Mouse (Mus musculus) hindbrain, embryonic 16.5 days (tissue): Measurements from ENCODE around the gene Grip1. TPM values are rescaled to one million over a fixed set of nuclear protein-coding genes. Genes with fewer than 3 reads are reported as not detected.

Source experiments
- ATAC-seq: fragments of 200-750 bp; cut with Nextera tagmentation; 2 replicates; pipeline ENCODE4 v1.8.0; 2017; ENCODE audit warnings: moderate TSS enrichment, moderate library complexity
- H3K27ac ChIP-seq: fragments of 300-500 bp; sonication (generic); 2 replicates; pipeline ENCODE4 v1.5.1; 2014; ENCODE audit warnings: low read depth, mild to moderate bottlenecking, control low read depth, low read length, moderate library complexity
- H3K27me3 ChIP-seq: fragments of 300-500 bp; sonication (generic); replicated peaks from 2 replicates; pipeline ENCODE4 v1.6.1; 2014; ENCODE audit warnings: low read length; ENCODE audit not compliant: control insufficient read depth, insufficient read depth
- H3K36me3 ChIP-seq: fragments of 300-500 bp; sonication (generic); 2 replicates; pipeline ENCODE4 v1.6.1; 2014; ENCODE audit warnings: mild to moderate bottlenecking, low read length, moderate library complexity, mixed read lengths; ENCODE audit not compliant: control insufficient read depth, insufficient read depth
- H3K4me1 ChIP-seq: fragments of 300-500 bp; sonication (generic); 2 replicates; pipeline ENCODE4 v1.6.1; 2014; ENCODE audit warnings: low read depth, low read length; ENCODE audit not compliant: control insufficient read depth, insufficient read depth
- H3K4me2 ChIP-seq: fragments of 300-500 bp; sonication (generic); 2 replicates; pipeline ENCODE4 v1.6.1; 2014; ENCODE audit warnings: mild to moderate bottlenecking, low read length, control low read depth, moderate library complexity
- H3K4me3 ChIP-seq: fragments of 300-500 bp; sonication (generic); 2 replicates; pipeline ENCODE4 v1.5.1; 2014; ENCODE audit warnings: mild to moderate bottlenecking, low read length, control low read depth, moderate library complexity
- H3K9ac ChIP-seq: fragments of 300-500 bp; sonication (generic); 2 replicates; pipeline ENCODE4 v1.6.1; 2014; ENCODE audit warnings: low read depth, mild to moderate bottlenecking, control low read depth, low read length, moderate library complexity
- H3K9me3 ChIP-seq: fragments of 300-500 bp; sonication (generic); 2 replicates; pipeline ENCODE4 v1.6.1; 2014; ENCODE audit warnings: mild to moderate bottlenecking, low read length, moderate library complexity; ENCODE audit not compliant: control insufficient read depth
- WGBS: fragments of 180-500 bp; shearing (Covaris S2); extraction: QIAGEN DNeasy Blood & Tissue Kit; methylation state at CpG from one replicate; pipeline ENCODE4 v1.1.7; 2014; 5-methylcytosine and 5-hydroxymethylcytosine counted together
- polyA plus RNA-seq: library from polyadenylated mRNA; unstranded; fragments of >200 nt; fragmentation: Nextera tagmentation; extraction: Ambion mirVana; gene quantifications from 2 replicates; pipeline ENCODE4 v1.2.1, GENCODE M21; 2015

Gene Grip1
- polyA plus RNA-seq, 1 experiment from 2014 or later, result 16.6 TPM

GRCm38 (mm10) chr10:120004096-120004495, 550.5 kb downstream of the Grip1 start:
- Histone ChIP-seq H3K9me3 (no peaks in the 10 kb centered on the region), H3K9ac (no peak overlapping the region), H3K4me2 (no peak overlapping the region), H3K27me3 (no peaks in the 10 kb centered on the region), H3K36me3 (no peaks in the 10 kb centered on the region), H3K4me3 (no peak overlapping the region), H3K27ac (no peak overlapping the region), H3K4me1 (no peaks in the 10 kb centered on the region)
- ATAC-seq, result no peak
- 88% methylated on average over 7 of the region's 7 CpGs for WGBS

GRCm38 (mm10) chr10:120005581-120005980, 552.0 kb downstream of the Grip1 start:
- no peaks in the 10 kb centered on the region for H3K4me1 ChIP-seq
- peaks cover 4% of the 10 kb centered on the region; the same call in 1 of the 2 replicates for H3K36me3 ChIP-seq
- 81% methylated on average over 5 of the region's 5 CpGs for WGBS
- H3K27me3 ChIP-seq, result no peaks in the 10 kb centered on the region
- ATAC-seq, result no peak
- H3K4me3 ChIP-seq, result no peak overlapping the region
- H3K9me3 ChIP-seq, result no peaks in the 10 kb centered on the region
- no peak overlapping the region for H3K4me2 ChIP-seq
- H3K9ac ChIP-seq, result no peak overlapping the region
- no peak overlapping the region for H3K27ac ChIP-seq

GRCm38 (mm10) chr10:120012331-120012730, 558.7 kb downstream of the Grip1 start:
- Histone ChIP-seq H3K27ac (no peak overlapping the region), H3K9me3 (no peaks in the 10 kb centered on the region), H3K27me3 (no peaks in the 10 kb centered on the region), H3K4me3 (no peak overlapping the region), H3K36me3 (peaks cover 5% of the 10 kb centered on the region; the same call in 1 of the 2 replicates), H3K9ac (no peak overlapping the region), H3K4me1 (no peaks in the 10 kb centered on the region), H3K4me2 (no peak overlapping the region)
- ATAC-seq, result no peak
- WGBS, result 90% methylated on average over 13 of the region's 13 CpGs

GRCm38 (mm10) chr10:120015117-120015516, 561.5 kb downstream of the Grip1 start:
- Histone ChIP-seq H3K4me2 (no peak overlapping the region), H3K9me3 (no peaks in the 10 kb centered on the region), H3K9ac (no peak overlapping the region), H3K4me1 (no peaks in the 10 kb centered on the region), H3K4me3 (no peak overlapping the region), H3K27me3 (no peaks in the 10 kb centered on the region), H3K27ac (no peak overlapping the region), H3K36me3 (peaks cover 5% of the 10 kb centered on the region; the same call in 1 of the 2 replicates)
- 89% methylated on average over 3 of the region's 3 CpGs for WGBS
- ATAC-seq, result no peak

- no peak overlapping the region for H3K9ac ChIP-seq
- peak overlapping the region; percentile 44; the same call in 1 of the 2 replicates for H3K27ac ChIP-seq
- H3K4me1 ChIP-seq, result peaks cover 7% of the 10 kb centered on the region
- peak overlapping the region; percentile 35; the same call in 1 of the 2 replicates for H3K4me2 ChIP-seq
- H3K9me3 ChIP-seq, result no peaks in the 10 kb centered on the region
- H3K27me3 ChIP-seq, result no peaks in the 10 kb centered on the region
- ATAC-seq, result peak; percentile 91
- 28% methylated on average over 10 of the region's 10 CpGs for WGBS
- H3K4me3 ChIP-seq, result no peak overlapping the region
- no peaks in the 10 kb centered on the region for H3K36me3 ChIP-seq
These were observed 572.8 kb downstream of the Grip1 start for GRCm38 (mm10) chr10:120026437-120026836.

GRCm38 (mm10) chr10:120030901-120031300, 577.3 kb downstream of the Grip1 start:
- no peak for ATAC-seq
- whole genome bisulfite sequencing, result 80% methylated on average over 6 of the region's 6 CpGs
- Histone ChIP-seq H3K4me1 (peaks cover 16% of the 10 kb centered on the region), H3K27me3 (no peaks in the 10 kb centered on the region), H3K27ac (no peak overlapping the region), H3K36me3 (no peaks in the 10 kb centered on the region), H3K4me2 (no peak overlapping the region), H3K9ac (no peak overlapping the region), H3K4me3 (no peak overlapping the region), H3K9me3 (no peaks in the 10 kb centered on the region)

GRCm38 (mm10) chr10:120031316-120031715, 577.7 kb downstream of the Grip1 start:
- Histone ChIP-seq H3K36me3 (no peaks in the 10 kb centered on the region), H3K9me3 (no peaks in the 10 kb centered on the region), H3K27ac (no peak overlapping the region), H3K4me2 (no peak overlapping the region), H3K4me3 (no peak overlapping the region), H3K27me3 (no peaks in the 10 kb centered on the region), H3K4me1 (peaks cover 15% of the 10 kb centered on the region), H3K9ac (no peak overlapping the region)
- 78% methylated on average over 8 of the region's 8 CpGs for WGBS
- ATAC-seq, result no peak

GRCm38 (mm10) chr10:120033866-120034265, 580.2 kb downstream of the Grip1 start:
- H3K9me3 ChIP-seq, result no peaks in the 10 kb centered on the region
- WGBS, result 47% methylated on average over 9 of the region's 9 CpGs
- H3K4me1 ChIP-seq, result peaks cover 9% of the 10 kb centered on the region
- no peak overlapping the region; the same call in 1 of the 2 replicates for H3K27ac ChIP-seq
- H3K27me3 ChIP-seq, result no peaks in the 10 kb centered on the region
- H3K36me3 ChIP-seq, result no peaks in the 10 kb centered on the region
- H3K9ac ChIP-seq, result no peak overlapping the region
- no peak overlapping the region for H3K4me2 ChIP-seq
- ATAC-seq, result no peak
- H3K4me3 ChIP-seq, result no peak overlapping the region

- Histone ChIP-seq H3K4me2 (peak overlapping the region; percentile 0), H3K9me3 (no peaks in the 10 kb centered on the region), H3K9ac (no peak overlapping the region), H3K4me3 (no peak overlapping the region), H3K27me3 (no peaks in the 10 kb centered on the region), H3K27ac (no peak overlapping the region), H3K4me1 (peaks cover 9% of the 10 kb centered on the region), H3K36me3 (no peaks in the 10 kb centered on the region; the same call in 1 of the 2 replicates)
- ATAC-seq, result no peak
- 29% methylated on average over 15 of the region's 15 CpGs for WGBS
These were observed 581.6 kb downstream of the Grip1 start for GRCm38 (mm10) chr10:120035211-120035733.
